Mouse (Mus musculus) spleen, adult 2 months (tissue): Measurements from ENCODE around the gene Ppp4r1.

Source experiments
- CTCF ChIP-seq: fragments of 200-500 bp; IDR thresholded peaks from 2 replicates; pipeline ENCODE4 v1.5.1; 2011; ENCODE audit warnings: mild to moderate bottlenecking, inconsistent platforms; ENCODE audit not compliant: insufficient read depth, insufficient read length, insufficient replicate concordance; ENCODE audit errors: extremely low read depth
- POLR2A ChIP-seq: fragments of 200-500 bp; IDR thresholded peaks from 2 replicates; pipeline ENCODE4 v1.6.1; 2011; ENCODE audit warnings: low read depth, low read length, inconsistent platforms

DNA sequence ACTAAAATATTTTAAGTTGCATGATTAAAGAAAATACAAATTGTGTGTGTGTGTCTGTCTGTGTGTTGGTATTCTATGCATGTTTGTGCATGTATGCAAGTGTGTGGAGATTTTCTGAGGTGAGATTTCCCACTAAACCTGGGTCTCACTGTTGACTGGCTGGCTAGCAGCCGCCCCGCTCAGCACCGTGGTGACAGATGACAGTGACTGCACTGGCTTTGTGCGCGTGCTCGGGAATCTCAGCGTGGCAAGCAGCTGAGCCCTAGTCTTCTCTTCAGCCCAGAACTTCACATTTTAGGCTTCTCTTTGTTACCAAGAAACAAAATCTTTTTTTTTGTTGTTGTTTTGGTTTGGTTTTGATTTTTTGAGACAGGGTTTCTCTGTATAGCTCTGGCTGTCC is 13.7 kb downstream of the Ppp4r1 start:
- TF ChIP-seq POLR2A (no peak), CTCF (no peak)
